Mouse (Mus musculus): ENCODE results near the gene Arl2bp. TPM values are rescaled to one million over a fixed set of nuclear protein-coding genes. Genes with fewer than 3 reads are reported as not detected.

Arl2bp gene
- polyA plus RNA-seq, 1 experiment from 2014 or later: 79.0 TPM

- Histone ChIP-seq H3K27ac (ENCODE audit: low read depth, low read length) (no peak overlapping the region), H3K4me1 (replicated peaks; ENCODE audit: control insufficient read depth, insufficient read depth, low read length) (no peaks in the 10 kb centered on the region), H3K27me3 (replicated peaks; ENCODE audit: control insufficient read depth, insufficient read depth, low read length) (no peaks in the 10 kb centered on the region), H3K4me3 (ENCODE audit: low read depth, low read length) (no peak overlapping the region), H3K9me3 (ENCODE audit: control insufficient read depth) (no peaks in the 10 kb centered on the region), H3K36me3 (ENCODE audit: control insufficient read depth, insufficient read depth) (peaks cover 58% of the 10 kb centered on the region), H3K4me2 (replicated peaks; ENCODE audit: low read depth) (no peak overlapping the region), H3K9ac (ENCODE audit: low read depth, low read length) (no peak overlapping the region)
- TF ChIP-seq CTCF (IDR thresholded peaks at IDR 0.05; ENCODE audit: low read depth): no peak
- WGBS: 59% methylated on average over 1 of the region's 1 CpGs
- no peak for ATAC-seq
These were observed 21.2 kb upstream of the Arl2bp start for GRCm38 (mm10) chr8:94645202-94645601.

- Histone ChIP-seq H3K27me3 (replicated peaks; ENCODE audit: control insufficient read depth, insufficient read depth, low read length) (no peaks in the 10 kb centered on the region), H3K9me3 (ENCODE audit: control insufficient read depth) (no peaks in the 10 kb centered on the region), H3K9ac (ENCODE audit: low read depth, low read length) (no peak overlapping the region), H3K27ac (ENCODE audit: low read depth, low read length) (no peak overlapping the region), H3K36me3 (ENCODE audit: control insufficient read depth, insufficient read depth) (peaks cover 55% of the 10 kb centered on the region), H3K4me1 (replicated peaks; ENCODE audit: control insufficient read depth, insufficient read depth, low read length) (no peaks in the 10 kb centered on the region), H3K4me3 (ENCODE audit: low read depth, low read length) (no peak overlapping the region), H3K4me2 (replicated peaks; ENCODE audit: low read depth) (no peak overlapping the region)
- no peak for ATAC-seq
- TF ChIP-seq CTCF (IDR thresholded peaks at IDR 0.05; ENCODE audit: low read depth): no peak
- WGBS: 91% methylated on average over 3 of the region's 3 CpGs
These were observed 20.2 kb upstream of the Arl2bp start for GRCm38 (mm10) chr8:94646165-94646564.

GRCm38 (mm10) chr8:94649496-94649895 lies 16.9 kb upstream of the Arl2bp start:
- no peak overlapping the region for H3K9ac ChIP-seq (ENCODE audit: low read depth, low read length)
- TF ChIP-seq CTCF (IDR thresholded peaks at IDR 0.05; ENCODE audit: low read depth): no peak
- H3K27me3 ChIP-seq (replicated peaks; ENCODE audit: control insufficient read depth, insufficient read depth, low read length): no peaks in the 10 kb centered on the region
- H3K4me3 ChIP-seq (ENCODE audit: low read depth, low read length): no peak overlapping the region
- WGBS: 87% methylated on average over 3 of the region's 3 CpGs
- no peaks in the 10 kb centered on the region for H3K9me3 ChIP-seq (ENCODE audit: control insufficient read depth)
- no peak for ATAC-seq
- H3K36me3 ChIP-seq (ENCODE audit: control insufficient read depth, insufficient read depth): peaks cover 58% of the 10 kb centered on the region
- no peak overlapping the region for H3K4me2 ChIP-seq (replicated peaks; ENCODE audit: low read depth)
- H3K27ac ChIP-seq (ENCODE audit: low read depth, low read length): no peak overlapping the region
- H3K4me1 ChIP-seq (replicated peaks; ENCODE audit: control insufficient read depth, insufficient read depth, low read length): no peaks in the 10 kb centered on the region

GRCm38 (mm10) chr8:94652951-94653350 lies 13.4 kb upstream of the Arl2bp start:
- no peak for ATAC-seq
- no peak for TF ChIP-seq CTCF (IDR thresholded peaks at IDR 0.05; ENCODE audit: low read depth)
- Histone ChIP-seq H3K4me3 (ENCODE audit: low read depth, low read length) (no peak overlapping the region), H3K36me3 (ENCODE audit: control insufficient read depth, insufficient read depth) (peaks cover 53% of the 10 kb centered on the region), H3K4me2 (replicated peaks; ENCODE audit: low read depth) (no peak overlapping the region), H3K9me3 (ENCODE audit: control insufficient read depth) (no peaks in the 10 kb centered on the region), H3K27ac (ENCODE audit: low read depth, low read length) (no peak overlapping the region), H3K4me1 (replicated peaks; ENCODE audit: control insufficient read depth, insufficient read depth, low read length) (no peaks in the 10 kb centered on the region), H3K9ac (ENCODE audit: low read depth, low read length) (no peak overlapping the region), H3K27me3 (replicated peaks; ENCODE audit: control insufficient read depth, insufficient read depth, low read length) (no peaks in the 10 kb centered on the region)
- WGBS: 93% methylated on average over 3 of the region's 3 CpGs

- ATAC-seq: no peak
- no peaks in the 10 kb centered on the region for H3K4me1 ChIP-seq (replicated peaks; ENCODE audit: control insufficient read depth, insufficient read depth, low read length)
These were observed 11.4 kb upstream of the Arl2bp start for GRCm38 (mm10) chr8:94654994-94655393.

GRCm38 (mm10) chr8:94658031-94658430 lies 8.4 kb upstream of the Arl2bp start:
- Histone ChIP-seq H3K4me2 (replicated peaks; ENCODE audit: low read depth) (no peak overlapping the region), H3K4me1 (replicated peaks; ENCODE audit: control insufficient read depth, insufficient read depth, low read length) (no peaks in the 10 kb centered on the region), H3K36me3 (ENCODE audit: control insufficient read depth, insufficient read depth) (peaks cover 35% of the 10 kb centered on the region), H3K27ac (ENCODE audit: low read depth, low read length) (no peak overlapping the region), H3K9me3 (ENCODE audit: control insufficient read depth) (no peaks in the 10 kb centered on the region), H3K27me3 (replicated peaks; ENCODE audit: control insufficient read depth, insufficient read depth, low read length) (no peaks in the 10 kb centered on the region), H3K4me3 (ENCODE audit: low read depth, low read length) (no peak overlapping the region), H3K9ac (ENCODE audit: low read depth, low read length) (no peak overlapping the region)
- 88% methylated on average over 2 of the region's 2 CpGs for WGBS
- TF ChIP-seq CTCF (IDR thresholded peaks at IDR 0.05; ENCODE audit: low read depth): peak; percentile 57
- ATAC-seq: no peak

More at GRCm38 (mm10) chr8:94654994-94655393, 11.4 kb upstream of the Arl2bp start:
- Histone ChIP-seq H3K4me3 (ENCODE audit: low read depth, low read length) (no peak overlapping the region), H3K36me3 (ENCODE audit: control insufficient read depth, insufficient read depth) (peaks cover 47% of the 10 kb centered on the region), H3K27me3 (replicated peaks; ENCODE audit: control insufficient read depth, insufficient read depth, low read length) (no peaks in the 10 kb centered on the region), H3K9ac (ENCODE audit: low read depth, low read length) (no peak overlapping the region), H3K9me3 (ENCODE audit: control insufficient read depth) (no peaks in the 10 kb centered on the region), H3K4me2 (replicated peaks; ENCODE audit: low read depth) (no peak overlapping the region), H3K27ac (ENCODE audit: low read depth, low read length) (no peak overlapping the region)
- no peak for TF ChIP-seq CTCF (IDR thresholded peaks at IDR 0.05; ENCODE audit: low read depth)

- WGBS: 39% methylated on average over 4 of the region's 4 CpGs
- H3K9ac ChIP-seq (ENCODE audit: low read depth, low read length): no peak overlapping the region
- no peaks in the 10 kb centered on the region for H3K27me3 ChIP-seq (replicated peaks; ENCODE audit: control insufficient read depth, insufficient read depth, low read length)
- no peaks in the 10 kb centered on the region for H3K9me3 ChIP-seq (ENCODE audit: control insufficient read depth)
- ATAC-seq: peak; percentile 86
- H3K4me1 ChIP-seq (replicated peaks; ENCODE audit: control insufficient read depth, insufficient read depth, low read length): no peaks in the 10 kb centered on the region
- peak overlapping the region; percentile 6; the same call in 1 of the 2 replicates for H3K4me2 ChIP-seq (replicated peaks; ENCODE audit: low read depth)
- peak overlapping the region; percentile 29; the same call in 1 of the 2 replicates for H3K27ac ChIP-seq (ENCODE audit: low read depth, low read length)
- H3K4me3 ChIP-seq (ENCODE audit: low read depth, low read length): no peak overlapping the region
- H3K36me3 ChIP-seq (ENCODE audit: control insufficient read depth, insufficient read depth): peaks cover 20% of the 10 kb centered on the region; the same call in 1 of the 2 replicates
- TF ChIP-seq CTCF (IDR thresholded peaks at IDR 0.05; ENCODE audit: low read depth): no peak
These were observed 6.0 kb upstream of the Arl2bp start for GRCm38 (mm10) chr8:94660418-94660817.

Measured in intestine, postnatal 0 days (tissue).